Mouse (Mus musculus) left cerebral cortex, postnatal 14 days (tissue): ENCODE results near the gene Vti1a. TPM values are rescaled to one million over a fixed set of nuclear protein-coding genes. Genes with fewer than 3 reads are reported as not detected.

Source experiments
- DNase-seq, 2 experiments: peaks; one replicate each; pipeline ENCODE4 v3.0.0; 2021 to 2022; ENCODE audit warnings: low spot score in 2 of 2, mixed read lengths in 1 of 2
- intact Hi-C: fragments of 180-260 bp; cut with DNase I; formaldehyde crosslinking; loops from one replicate; pipeline ENCODE4 v1.15.1; 2025
- total RNA-seq, 2 experiments: library from RNA; stranded (reverse); gene quantifications; 2 replicates each; pipeline ENCODE4 v1.2.3; 2021

The Vti1a gene
- total RNA-seq, 2 experiments from 2014 or later: 57.2 to 58.9 TPM

- intact Hi-C loops: no loop called here
- DNase-seq: no peak
Measured at GRCm38 (mm10) chr19:55491126-55492076, 175.3 kb downstream of the Vti1a start.

- intact Hi-C loops: no loop called here
- DNase-seq: no peak
Measured at GRCm38 (mm10) chr19:55496333-55496732, 180.2 kb downstream of the Vti1a start.

GRCm38 (mm10) chr19:55499179-55499863 lies 183.2 kb downstream of the Vti1a start:
- DNase-seq: no peak
- intact Hi-C loops: no loop called here

- DNase-seq: no peak
- intact Hi-C loops: no loop called here
Measured at GRCm38 (mm10) chr19:55501985-55502384, 185.9 kb downstream of the Vti1a start.

DNA sequence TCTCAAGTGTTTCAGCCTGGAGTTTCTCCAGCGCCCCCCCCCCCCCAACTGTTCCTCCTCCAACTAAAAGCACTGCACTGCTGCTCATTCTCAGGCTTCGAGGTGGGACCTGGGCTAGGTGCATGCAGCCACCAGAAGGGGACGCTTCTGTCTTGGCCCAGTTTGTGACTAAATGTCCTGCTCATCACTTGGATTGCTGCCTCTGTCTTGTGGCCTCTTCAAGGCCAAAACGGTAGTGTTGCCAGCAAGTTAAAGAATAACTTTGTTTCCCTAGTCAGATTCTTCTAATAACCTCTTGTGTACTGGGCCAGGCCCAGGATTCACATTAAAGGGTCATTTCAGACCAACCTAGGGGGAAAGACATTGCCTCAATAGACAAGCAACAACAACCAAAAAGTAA lies 187.7 kb downstream of the Vti1a start:
- DNase-seq: no peak
- intact Hi-C loops: no loop called here

- no peak for DNase-seq
- intact Hi-C loops: no loop called here
Measured at GRCm38 (mm10) chr19:55507748-55508147, 191.7 kb downstream of the Vti1a start.

- intact Hi-C loops: no loop called here
- no peak for DNase-seq
Measured at GRCm38 (mm10) chr19:55508239-55508638, 192.1 kb downstream of the Vti1a start.

DNA sequence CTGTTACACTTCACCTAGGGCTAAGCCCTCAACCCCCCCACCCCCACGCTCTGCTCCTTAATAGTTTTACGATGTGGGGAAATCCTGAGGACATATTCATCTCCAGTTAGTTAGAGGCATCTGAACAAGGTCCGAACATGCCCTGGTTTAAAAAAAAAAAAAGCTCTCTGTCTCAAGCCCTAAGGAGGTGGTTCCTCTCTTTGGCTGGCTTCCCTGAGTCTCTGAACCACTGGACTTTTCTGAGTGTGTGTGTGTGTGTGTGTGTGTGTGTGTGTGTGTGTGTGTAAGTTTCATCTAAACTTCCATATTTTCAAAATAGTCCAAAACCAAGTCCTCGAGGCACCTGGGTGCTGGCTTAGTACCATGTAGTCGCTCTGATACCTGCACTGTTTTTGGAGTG lies 192.9 kb downstream of the Vti1a start:
- intact Hi-C loops: no loop called here
- DNase-seq: no peak

DNA sequence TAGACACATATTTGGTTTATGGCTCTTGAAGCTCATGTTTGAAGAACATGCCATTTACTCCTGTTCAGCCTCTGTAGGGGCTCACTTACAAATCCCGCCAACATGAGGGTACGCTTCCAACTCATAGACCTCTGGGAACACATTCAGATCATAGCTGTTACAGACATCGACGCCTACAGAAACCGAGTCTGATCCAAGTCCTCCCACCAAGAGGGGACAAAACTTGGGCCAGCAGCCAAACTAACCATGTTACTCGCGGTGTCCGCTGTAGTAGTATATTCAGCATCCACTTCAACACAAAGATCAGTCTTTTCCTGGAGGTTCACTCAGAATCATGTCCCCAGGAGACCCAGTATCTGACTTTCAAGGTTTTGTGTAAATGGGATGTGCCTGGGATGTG lies 193.5 kb downstream of the Vti1a start:
- intact Hi-C loops: no loop called here
- peak; percentile 51 to 72 for DNase-seq

- intact Hi-C loops: no loop called here
- no peak for DNase-seq
Measured at GRCm38 (mm10) chr19:55513941-55514340, 197.8 kb downstream of the Vti1a start.

- intact Hi-C loops: no loop called here
Measured at GRCm38 (mm10) chr19:55520236-55520635, 204.1 kb downstream of the Vti1a start.

GRCm38 (mm10) chr19:55523340-55523739 lies 207.2 kb downstream of the Vti1a start:
- peak; percentile 55 to 64 for DNase-seq

More at GRCm38 (mm10) chr19:55520236-55520635, 204.1 kb downstream of the Vti1a start:
- DNase-seq: no peak

DNA sequence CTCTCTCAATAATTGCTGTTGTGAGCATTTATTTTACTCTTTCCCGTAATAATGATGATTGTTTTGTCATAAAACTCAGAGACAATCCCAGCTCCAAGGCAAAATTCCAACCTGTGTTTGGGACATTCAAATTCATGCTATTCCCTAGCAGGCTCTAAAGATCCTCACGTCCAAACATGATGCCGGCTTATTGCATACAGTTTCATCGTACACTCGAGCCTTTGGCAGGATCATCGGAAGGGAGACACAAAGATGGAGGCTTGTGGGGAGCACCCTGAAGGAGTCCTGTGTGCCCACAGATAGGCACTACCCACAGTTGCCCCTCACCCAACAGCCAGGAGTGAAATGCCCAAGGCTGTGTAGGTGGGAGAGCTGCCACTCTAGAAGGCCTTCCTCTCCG lies 208.3 kb downstream of the Vti1a start:
- intact Hi-C loops: no loop called here
- DNase-seq: no peak

More at GRCm38 (mm10) chr19:55523340-55523739, 207.2 kb downstream of the Vti1a start:
- intact Hi-C loops: no loop called here

- no peak for DNase-seq
- intact Hi-C loops: no loop called here
Measured at GRCm38 (mm10) chr19:55525056-55525455, 209.0 kb downstream of the Vti1a start.

DNA sequence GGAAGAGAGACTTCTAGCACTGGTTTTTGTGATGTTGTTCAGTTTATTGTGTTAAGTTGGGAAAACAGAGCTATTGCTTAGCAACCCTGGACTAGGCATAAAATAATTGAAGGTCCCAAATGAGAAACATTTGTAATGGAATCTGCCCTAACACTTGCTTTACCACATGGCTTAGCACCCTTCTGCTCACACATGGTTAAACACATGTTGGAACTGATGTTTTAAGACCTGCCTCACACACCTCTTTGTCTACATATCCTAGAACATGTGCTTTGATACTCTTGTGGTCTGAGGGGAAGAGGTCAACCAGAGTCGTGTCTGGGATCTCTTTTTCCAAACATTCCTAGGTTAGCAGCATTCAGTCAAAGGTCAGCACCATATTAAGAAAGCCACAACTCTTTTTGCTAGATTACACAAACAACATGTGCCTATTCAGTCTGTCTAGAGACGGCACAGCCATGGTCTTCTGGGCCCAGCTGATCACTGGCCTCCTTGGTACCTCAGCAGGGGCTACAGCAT lies 210.7 kb downstream of the Vti1a start:
- no peak for DNase-seq
- intact Hi-C loops: no loop called here

DNA sequence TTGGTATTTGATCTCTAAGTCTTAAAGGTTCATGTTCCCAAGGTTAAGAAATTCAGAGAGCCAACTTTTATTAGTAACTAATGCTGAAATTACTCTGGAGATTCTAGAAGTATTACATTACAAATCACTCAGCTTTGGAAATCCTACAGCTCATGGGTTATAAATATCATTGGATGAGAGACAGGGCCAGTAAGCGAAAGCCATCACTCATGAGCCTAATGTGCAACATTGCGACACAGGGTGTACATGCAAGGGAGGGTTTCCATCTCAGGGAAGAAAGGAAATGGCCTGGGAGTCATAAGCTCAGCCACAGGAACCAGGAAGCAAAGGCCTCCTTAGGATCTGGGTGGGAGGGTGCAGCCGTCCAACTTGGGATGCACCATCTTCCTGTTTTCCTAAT lies 213.9 kb downstream of the Vti1a start:
- DNase-seq: no peak
- intact Hi-C loops: no loop called here

GRCm38 (mm10) chr19:55532681-55533080 lies 216.6 kb downstream of the Vti1a start:
- DNase-seq: no peak
- intact Hi-C loops: no loop called here

- intact Hi-C loops: no loop called here
- DNase-seq: no peak
Measured at GRCm38 (mm10) chr19:55536273-55536937, 220.3 kb downstream of the Vti1a start.

GRCm38 (mm10) chr19:55537691-55538090 lies 221.6 kb downstream of the Vti1a start:
- DNase-seq: no peak

DNA sequence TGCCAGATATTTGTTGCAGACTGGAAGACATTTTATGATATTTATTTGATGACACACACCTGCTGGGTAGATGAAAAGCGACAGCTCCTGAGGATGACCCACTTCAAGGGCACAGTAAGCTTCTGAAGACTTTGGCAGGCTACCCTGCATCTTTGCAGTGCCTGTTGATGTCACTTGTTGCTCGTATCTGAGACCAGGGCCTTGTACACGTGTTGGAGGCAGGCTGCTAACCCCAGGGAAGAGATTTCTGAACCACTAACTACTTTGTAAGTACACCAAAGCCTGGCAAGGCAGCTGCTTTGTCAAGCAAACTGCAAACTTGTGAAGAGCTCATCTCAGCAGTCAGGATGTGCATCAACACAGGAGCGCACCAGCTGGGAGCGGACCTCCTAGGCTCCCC lies 225.5 kb downstream of the Vti1a start:
- intact Hi-C loops: loop anchor here (10.0 kb wide), 1 partner anchor 593 kb away; no protein-coding TSS in a partner anchor
- DNase-seq: no peak

More at GRCm38 (mm10) chr19:55537691-55538090, 221.6 kb downstream of the Vti1a start:
- intact Hi-C loops: no loop called here
